Comparison of ENCODE assay signal across 8 mouse cellular contexts in genomic region chr9:121697150-121698049, GRCm38 (mm10). TPM values are rescaled to one million over a fixed set of nuclear protein-coding genes. Genes with fewer than 3 reads are reported as not detected.
DNase-seq lines count a peak whose midpoint lies in the region; ATAC-seq and TF ChIP-seq lines count a peak whose summit lies in the region.

No protein-coding gene starts in this region.

- ATAC-seq in kidney, embryonic 16.5 days (ENCODE audit: low FRiP score, low TSS enrichment) = peak; percentile 31; the same call in 1 of the 2 replicates

- no peak overlapping the region for H3K4me3 ChIP-seq in heart, embryonic 10.5 days
- no peak overlapping the region for H3K4me3 ChIP-seq in gastrocnemius, adult 2 months
- H3K4me3 ChIP-seq in kidney, embryonic 16.5 days (ENCODE audit: low read length) = no peak overlapping the region

- H3K36me3 ChIP-seq in heart, embryonic 10.5 days = peaks cover 24% of the 10 kb centered on the region
- peaks cover 6% of the 10 kb centered on the region; the same call in 1 of the 2 replicates for H3K36me3 ChIP-seq in kidney, embryonic 16.5 days (ENCODE audit: insufficient read depth, low read length)
- H3K36me3 ChIP-seq in splenic B cell, adult 2 months (ENCODE audit: control insufficient read depth, insufficient read depth, low read length, poor library complexity, severe bottlenecking) = no peaks in the 10 kb centered on the region

- H3K27ac ChIP-seq in heart, embryonic 10.5 days = no peak overlapping the region
- no peak overlapping the region for H3K27ac ChIP-seq in gastrocnemius, adult 2 months
- no peak overlapping the region for H3K27ac ChIP-seq in kidney, embryonic 16.5 days (ENCODE audit: low read length)

- no peaks in the 10 kb centered on the region for H3K9me3 ChIP-seq in heart, embryonic 10.5 days
- no peaks in the 10 kb centered on the region for H3K9me3 ChIP-seq in kidney, embryonic 16.5 days (ENCODE audit: low read length)

- DNase-seq in heart, adult 18-20 months = peak; percentile 47 to 69
- no peak for DNase-seq in heart, embryonic 10.5 days (ENCODE audit: low spot score)
- peak; percentile 91 for DNase-seq in B cell, adult 2 months
- peak; percentile 59 to 73 for DNase-seq in adrenal gland, postnatal 36 days
- peak; percentile 81 for DNase-seq in gastrocnemius, adult 2 months
- DNase-seq in lung, postnatal 25 days (ENCODE audit: low spot score) = peak; percentile 63
- peak; percentile 81 for DNase-seq in splenic B cell, adult 2 months (ENCODE audit: low read depth, low spot score)

- intact Hi-C loops in gastrocnemius, adult 2 months (cut with DNase I) = loop anchor here (2.0 kb wide), 1 partner anchor 133 kb away; no protein-coding TSS in a partner anchor

- peak; percentile 97 for TF ChIP-seq CTCF in gastrocnemius, adult 2 months (IDR thresholded peaks at IDR 0.05)

- 95% methylated on average over 1 of the region's 1 CpGs for WGBS in heart, embryonic 10.5 days
- WGBS in kidney, embryonic 16.5 days = 86% methylated on average over 1 of the region's 1 CpGs

- no peaks in the 10 kb centered on the region for H3K27me3 ChIP-seq in heart, embryonic 10.5 days (ENCODE audit: insufficient read depth, poor library complexity, severe bottlenecking)
- no peaks in the 10 kb centered on the region for H3K27me3 ChIP-seq in kidney, embryonic 16.5 days (ENCODE audit: insufficient read depth, low read length)
- H3K27me3 ChIP-seq in splenic B cell, adult 2 months (ENCODE audit: control insufficient read depth, insufficient read depth, low read length, poor library complexity, severe bottlenecking) = no peaks in the 10 kb centered on the region

- peaks cover 10% of the 10 kb centered on the region; the same call in 1 of the 2 replicates for H3K4me1 ChIP-seq in heart, embryonic 10.5 days
- no peaks in the 10 kb centered on the region for H3K4me1 ChIP-seq in kidney, embryonic 16.5 days (ENCODE audit: insufficient read depth, low read length)

- no peak overlapping the region for H3K4me2 ChIP-seq in kidney, embryonic 16.5 days (replicated peaks; ENCODE audit: low read depth, low read length)

- no peak overlapping the region for H3K9ac ChIP-seq in kidney, embryonic 16.5 days (replicated peaks; ENCODE audit: low read length)

RNA-seq across cellular contexts. Expression of gene Sec22c, which starts 7.9 kb away (rescaled TPM):
- 1 to 10 TPM; 5.2 to 6.2 TPM for total RNA-seq in heart, adult 18-20 months (2021)
- 7.0 and 8.8 TPM in 2 replicates for polyA plus RNA-seq in heart, embryonic 10.5 days (2016; fragmentation: Nextera tagmentation; extraction: Ambion mirVana)
- 1 to 10 TPM; 5.2 to 6.3 TPM for total RNA-seq in adrenal gland, postnatal 36 days (2021)
- 1 to 10 TPM; 2.6 to 4.8 TPM for total RNA-seq in gastrocnemius, adult 2 months (2021)
- 8.5 and 9.0 TPM in 2 replicates for polyA plus RNA-seq in kidney, embryonic 16.5 days (2015; fragmentation: Nextera tagmentation; extraction: Ambion mirVana)

RNA-seq across cellular contexts. Expression of gene Ss18l2, which starts 12.7 kb away (rescaled TPM):
- 100 to 1,000 TPM; 117 to 129 TPM for total RNA-seq in heart, adult 18-20 months (2021)
- 115 and 138 TPM in 2 replicates for polyA plus RNA-seq in heart, embryonic 10.5 days (2016; fragmentation: Nextera tagmentation; extraction: Ambion mirVana)
- total RNA-seq in adrenal gland, postnatal 36 days (2021) = 10 to 100 TPM; 41.6 to 57.2 TPM
- 100 to 1,000 TPM; 108 to 137 TPM for total RNA-seq in gastrocnemius, adult 2 months (2021)
- polyA plus RNA-seq in kidney, embryonic 16.5 days (2015; fragmentation: Nextera tagmentation; extraction: Ambion mirVana) = 107 and 114 TPM in 2 replicates

RNA-seq across cellular contexts. Expression of gene Nktr, which starts 21.6 kb away (rescaled TPM):
- 10 to 100 TPM; 26.2 to 32.4 TPM for total RNA-seq in heart, adult 18-20 months (2021)
- polyA plus RNA-seq in heart, embryonic 10.5 days (2016; fragmentation: Nextera tagmentation; extraction: Ambion mirVana) = 48.7 and 49.8 TPM in 2 replicates
- total RNA-seq in adrenal gland, postnatal 36 days (2021) = 10 to 100 TPM; 58.2 to 90.2 TPM
- total RNA-seq in gastrocnemius, adult 2 months (2021) = 10 to 100 TPM; 41.3 to 42.6 TPM
- 46.1 and 57.5 TPM in 2 replicates for polyA plus RNA-seq in kidney, embryonic 16.5 days (2015; fragmentation: Nextera tagmentation; extraction: Ambion mirVana)

RNA-seq across cellular contexts. Expression of gene Vipr1, which starts 54.9 kb away (rescaled TPM):
- 1 to 10 TPM; 1.3 to 1.7 TPM for total RNA-seq in heart, adult 18-20 months (2021)
- polyA plus RNA-seq in heart, embryonic 10.5 days (2016; fragmentation: Nextera tagmentation; extraction: Ambion mirVana) = 0.30 and 0.63 TPM in 2 replicates
- under 1 TPM; 0.26 to 0.40 TPM for total RNA-seq in adrenal gland, postnatal 36 days (2021)
- 1 to 10 TPM; 1.5 to 2.1 TPM for total RNA-seq in gastrocnemius, adult 2 months (2021)
- 0.04 and 0.40 TPM in 2 replicates for polyA plus RNA-seq in kidney, embryonic 16.5 days (2015; fragmentation: Nextera tagmentation; extraction: Ambion mirVana)

RNA-seq across cellular contexts. Expression of gene Lyzl4, which starts 55.5 kb away (rescaled TPM):
- total RNA-seq in heart, adult 18-20 months (2021) = not detected
- not detected in 2 replicates for polyA plus RNA-seq in heart, embryonic 10.5 days (2016; fragmentation: Nextera tagmentation; extraction: Ambion mirVana)
- total RNA-seq in adrenal gland, postnatal 36 days (2021) = not detected
- not detected for total RNA-seq in gastrocnemius, adult 2 months (2021)
- 0.25 TPM in 1 of 2 replicates, not detected in the other for polyA plus RNA-seq in kidney, embryonic 16.5 days (2015; fragmentation: Nextera tagmentation; extraction: Ambion mirVana)
